Mouse (Mus musculus) forelimb bud, embryonic 11.5 days (tissue): Measurements from ENCODE around the gene Bptf.
"Not testable (repeated sequence)": the region's sequence is repeated elsewhere in the genome, so short reads cannot be mapped to it uniquely, and the experiment has no call there.

Source experiments
- DNase-seq: peaks from one replicate; pipeline ENCODE4 v3.0.0-alpha.2; 2012; ENCODE audit warnings: low read depth, low spot score

Gene Bptf

GRCm38 (mm10) chr11:107117789-107118188, 14.1 kb downstream of the Bptf start:
- DNase-seq: no peak

GRCm38 (mm10) chr11:107113881-107114557, 17.9 kb downstream of the Bptf start:
- no peak for DNase-seq

DNA sequence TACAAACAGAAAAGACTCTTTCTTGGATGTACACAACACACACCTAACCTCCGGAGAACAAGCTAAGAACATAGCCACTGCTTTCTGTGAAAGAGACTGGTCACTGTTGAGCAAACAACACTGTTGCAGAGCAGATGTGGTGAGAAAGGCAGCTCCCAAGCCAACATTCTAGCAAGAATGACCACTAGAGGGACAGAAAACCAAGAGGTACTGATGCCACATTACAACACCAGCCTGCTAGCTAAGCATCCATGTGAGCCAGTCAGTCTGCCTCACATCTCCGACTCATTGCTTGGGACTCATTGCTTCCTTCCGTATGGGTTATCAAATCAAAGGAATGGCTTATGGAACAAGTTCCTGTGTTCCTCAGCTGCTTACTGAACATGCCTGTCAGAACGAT, 18.8 kb downstream of the Bptf start:
- DNase-seq: peak; percentile 47

GRCm38 (mm10) chr11:107109669-107110068, 22.3 kb downstream of the Bptf start:
- no peak for DNase-seq

DNA sequence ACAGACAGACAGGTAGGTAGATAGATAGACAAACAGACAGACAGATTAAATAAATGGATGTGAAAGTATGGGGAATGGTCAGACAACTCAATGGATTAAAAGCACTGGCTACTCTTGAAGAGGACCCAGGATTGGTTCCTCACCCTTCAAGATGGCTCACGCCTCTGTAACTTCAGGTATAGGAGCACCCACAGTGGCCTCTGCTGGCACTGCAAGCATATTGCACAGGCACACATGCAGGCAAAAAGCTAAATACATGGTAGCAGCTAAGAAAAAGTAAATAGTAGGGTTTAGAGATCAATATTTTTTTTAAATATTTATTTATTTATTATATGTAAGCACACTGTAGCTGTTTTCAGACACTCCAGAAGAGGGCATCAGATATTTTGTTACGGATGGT, 23.0 kb downstream of the Bptf start:
- no peak for DNase-seq

DNA sequence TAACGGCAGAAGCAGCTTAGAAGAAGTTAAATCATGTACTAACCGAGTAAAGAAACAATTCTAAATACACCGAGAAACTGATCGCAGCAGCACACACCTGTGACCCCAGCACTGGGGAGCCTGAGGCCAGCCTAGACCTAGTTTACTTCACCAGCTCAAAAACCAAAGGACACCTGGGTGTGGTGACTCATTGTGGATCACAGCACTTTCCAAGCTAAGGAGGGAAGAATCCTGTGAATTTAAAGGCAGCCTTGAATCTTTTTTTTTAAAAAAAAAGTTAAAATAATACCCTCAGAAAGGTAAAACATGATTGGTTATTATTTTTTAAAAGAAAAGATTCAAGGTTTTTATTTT, 24.2 kb downstream of the Bptf start:
- DNase-seq: no peak

GRCm38 (mm10) chr11:107106978-107107724, 24.8 kb downstream of the Bptf start:
- no peak for DNase-seq

DNA sequence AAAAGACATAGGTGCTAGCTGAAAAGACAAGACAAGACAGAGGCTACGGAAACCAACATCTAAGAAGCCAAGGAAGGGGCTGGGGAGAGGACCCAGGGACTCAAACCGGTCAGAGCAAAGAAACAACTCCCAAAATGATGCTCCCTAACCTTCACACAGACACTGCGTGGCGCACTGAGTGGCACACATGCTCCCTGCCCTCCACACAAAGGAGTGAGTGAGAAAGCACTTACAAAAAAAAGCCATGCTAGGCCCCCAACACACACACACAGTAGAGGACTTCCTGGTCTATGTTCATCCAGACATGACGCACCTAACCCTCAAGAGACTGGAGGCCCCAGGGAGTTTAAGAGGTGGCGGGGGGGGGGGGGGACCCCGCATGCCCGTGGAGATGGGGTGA, 25.5 kb downstream of the Bptf start:
- DNase-seq: no peak

GRCm38 (mm10) chr11:107105227-107105626, 26.7 kb downstream of the Bptf start:
- peak; percentile 58 for DNase-seq

- no peak for DNase-seq
These were observed 28.2 kb downstream of the Bptf start for GRCm38 (mm10) chr11:107103736-107104135.

DNA sequence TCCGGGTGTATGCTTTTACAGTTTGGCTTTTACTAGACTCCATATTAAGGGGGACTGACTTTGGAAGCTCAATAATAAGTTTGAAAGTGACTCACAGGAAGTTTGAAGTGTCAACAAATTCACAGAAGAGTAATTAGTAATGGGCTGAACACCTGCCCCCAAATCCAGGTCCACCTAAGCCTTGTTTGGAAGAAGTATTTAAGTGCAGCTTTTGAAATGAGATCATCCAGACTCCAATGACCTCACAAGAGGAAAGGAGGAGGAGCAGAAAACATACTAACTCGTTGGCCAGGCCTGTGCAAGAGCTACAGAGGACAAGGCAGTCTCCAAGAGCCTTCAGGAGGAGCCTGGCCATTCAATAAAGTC, 28.7 kb downstream of the Bptf start:
- no peak for DNase-seq

- no peak for DNase-seq
These were observed 29.3 kb downstream of the Bptf start for GRCm38 (mm10) chr11:107102465-107103223.

DNA sequence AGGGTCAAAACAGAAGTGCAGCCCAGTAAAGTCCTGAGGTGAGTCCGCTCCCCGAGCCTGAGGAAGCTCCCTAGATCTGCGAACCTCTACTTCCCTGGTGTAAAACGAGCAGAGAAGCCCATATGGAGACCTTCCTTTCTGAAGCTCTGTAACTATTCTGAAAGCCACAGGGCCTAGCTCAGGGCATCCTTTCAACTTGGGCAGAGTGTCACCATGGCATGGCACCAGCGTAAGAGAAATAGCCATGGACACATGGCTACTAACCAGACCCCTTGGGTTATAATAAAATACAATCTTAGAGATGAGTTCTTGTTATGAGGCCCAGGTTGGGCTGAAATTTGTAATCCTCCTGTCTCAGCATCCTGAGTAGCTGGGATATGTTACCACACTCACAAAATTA, 35.0 kb downstream of the Bptf start:
- no peak for DNase-seq

- DNase-seq: no peak
These were observed 38.1 kb downstream of the Bptf start for GRCm38 (mm10) chr11:107093871-107094270.

GRCm38 (mm10) chr11:107092637-107093036, 39.3 kb downstream of the Bptf start:
- DNase-seq: no peak

GRCm38 (mm10) chr11:107085866-107086265, 46.1 kb downstream of the Bptf start:
- no peak for DNase-seq

- DNase-seq: no peak
These were observed 48.4 kb downstream of the Bptf start for GRCm38 (mm10) chr11:107083480-107083879.

GRCm38 (mm10) chr11:107065216-107065785, 66.6 kb downstream of the Bptf start:
- DNase-seq: no peak

GRCm38 (mm10) chr11:107064590-107064989, 67.3 kb downstream of the Bptf start:
- DNase-seq: no peak

- DNase-seq: no peak
These were observed 68.9 kb downstream of the Bptf start for GRCm38 (mm10) chr11:107063067-107063466.

GRCm38 (mm10) chr11:107060941-107061340, 71.0 kb downstream of the Bptf start:
- no peak for DNase-seq

DNA sequence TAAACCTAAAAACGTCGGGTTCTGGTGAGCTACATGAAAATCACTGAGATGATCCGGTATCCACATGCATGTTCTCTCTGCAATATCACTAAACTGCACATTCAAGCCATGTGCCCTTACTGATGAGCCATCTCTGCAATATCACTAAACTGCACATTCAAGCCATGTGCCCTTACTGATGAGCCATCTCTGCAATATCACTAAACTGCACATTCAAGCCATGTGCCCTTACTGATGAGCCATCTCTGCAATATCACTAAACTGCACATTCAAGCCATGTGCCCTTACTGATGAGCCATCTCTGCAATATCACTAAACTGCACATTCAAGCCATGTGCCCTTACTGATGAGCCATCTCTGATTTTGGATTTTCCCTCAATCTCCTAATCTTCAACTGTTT, 72.3 kb downstream of the Bptf start:
- not testable (repeated sequence) for DNase-seq
